ENCODE assay signal across 8 mouse cellular contexts in the genomic region with DNA sequence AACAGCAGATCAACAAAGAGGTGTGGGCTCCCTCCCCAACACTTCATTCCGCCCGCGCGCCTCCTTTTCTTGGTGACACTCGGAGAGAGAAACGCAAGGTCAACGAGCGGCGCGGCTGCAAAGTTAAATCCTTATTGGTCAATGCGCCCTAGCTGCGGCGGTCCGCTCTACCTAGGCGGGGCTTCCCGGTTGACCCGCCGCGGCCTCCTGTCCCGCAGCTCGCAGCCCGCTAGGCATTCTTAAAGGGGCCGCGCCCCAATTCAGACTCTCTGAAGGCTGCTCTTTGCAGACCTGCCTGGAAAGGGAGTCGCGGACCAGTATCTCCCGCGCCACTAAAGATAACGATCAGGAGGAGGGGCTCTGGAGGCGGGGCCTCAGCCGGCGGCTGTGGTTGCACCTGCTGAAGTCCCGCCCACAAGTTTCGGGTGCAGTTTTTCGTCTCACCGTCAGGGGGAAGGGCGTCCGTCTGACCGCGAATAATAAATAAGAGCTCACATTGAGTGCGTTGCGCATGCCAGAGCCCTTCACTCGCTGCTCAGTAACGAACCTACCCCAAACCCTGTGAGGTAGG. TPM values are rescaled to one million over a fixed set of nuclear protein-coding genes. Genes with fewer than 3 reads are reported as not detected.
DNase-seq lines count a peak whose midpoint lies in the region; ATAC-seq lines count a peak whose summit lies in the region.

No protein-coding gene starts in this region.

- WGBS in hindbrain, embryonic 12.5 days, result under 1% methylated on average over 44 of the region's 44 CpGs

- DNase-seq in NIH3T3 (ENCODE audit: low read depth), result peak; percentile 94
- DNase-seq in cerebellum, postnatal 10 days, result peak; percentile 97
- peak; percentile 92 to 94 for DNase-seq in frontal cortex, postnatal 10 days (ENCODE audit: low spot score in 2 of 2)
- DNase-seq in layer of hippocampus, postnatal 14 days (ENCODE audit: low spot score in 2 of 2), result peak; percentile 96 to 97
- peak; percentile 94 for DNase-seq in lung, postnatal 14 days
- peak; percentile 92 for DNase-seq in retina, adult 2 months (ENCODE audit: low read depth, low spot score)
- DNase-seq in thymus, postnatal 36 days, result peak; percentile 97 to 98

- H3K4me2 ChIP-seq in hindbrain, embryonic 12.5 days (replicated peaks), result peak overlapping the region; percentile 85

- ATAC-seq in hindbrain, embryonic 12.5 days (ENCODE audit: low FRiP score), result peak; percentile 94

- peaks cover 45% of the 10 kb centered on the region for H3K27me3 ChIP-seq in hindbrain, embryonic 12.5 days

- H3K9ac ChIP-seq in hindbrain, embryonic 12.5 days, result peak overlapping the region; percentile 44

- peak overlapping the region; percentile 65 for H3K4me3 ChIP-seq in hindbrain, embryonic 12.5 days

- peaks cover 22% of the 10 kb centered on the region for H3K4me1 ChIP-seq in hindbrain, embryonic 12.5 days

- H3K36me3 ChIP-seq in hindbrain, embryonic 12.5 days, result peaks cover 3% of the 10 kb centered on the region; the same call in 1 of the 2 replicates

- peak overlapping the region; percentile 77 for H3K27ac ChIP-seq in hindbrain, embryonic 12.5 days

- no peaks in the 10 kb centered on the region for H3K9me3 ChIP-seq in hindbrain, embryonic 12.5 days (replicated peaks)

RNA-seq across cellular contexts. Expression of a gene that starts 0.7 kb away (rescaled TPM):
- 18.7 and 22.5 TPM in 2 replicates for polyA plus RNA-seq in hindbrain, embryonic 12.5 days (2016; fragmentation: Nextera tagmentation; extraction: Ambion mirVana)
- 100 to 1,000 TPM; 338 to 358 TPM for total RNA-seq in layer of hippocampus, postnatal 14 days (2021)

RNA-seq across cellular contexts. Expression of a gene that starts 1.4 kb away (rescaled TPM):
- 2.7 and 3.8 TPM in 2 replicates for polyA plus RNA-seq in hindbrain, embryonic 12.5 days (2016; fragmentation: Nextera tagmentation; extraction: Ambion mirVana)
- 1 to 10 TPM in 1 of 2 experiments, under 1 TPM in 1; 0.79 to 1.6 TPM for total RNA-seq in layer of hippocampus, postnatal 14 days (2021)

RNA-seq across cellular contexts. Expression of a gene that starts 18.0 kb away (rescaled TPM):
- polyA plus RNA-seq in hindbrain, embryonic 12.5 days (2016; fragmentation: Nextera tagmentation; extraction: Ambion mirVana), result 3.2 and 3.7 TPM in 2 replicates
- total RNA-seq in layer of hippocampus, postnatal 14 days (2021), result 1 to 10 TPM; 1.4 to 2.9 TPM

RNA-seq across cellular contexts. Expression of a gene that starts 18.9 kb away (rescaled TPM):
- not detected in 2 replicates for polyA plus RNA-seq in hindbrain, embryonic 12.5 days (2016; fragmentation: Nextera tagmentation; extraction: Ambion mirVana)
- not detected for total RNA-seq in layer of hippocampus, postnatal 14 days (2021)

RNA-seq across cellular contexts. Expression of a gene that starts 27.3 kb away (rescaled TPM):
- 197 and 227 TPM in 2 replicates for polyA plus RNA-seq in hindbrain, embryonic 12.5 days (2016; fragmentation: Nextera tagmentation; extraction: Ambion mirVana)
- total RNA-seq in layer of hippocampus, postnatal 14 days (2021), result 100 to 1,000 TPM; 714 to 754 TPM

Comparison
In these comparisons a context has a peak if more than half of its experiments do, and no peak if none do; other contexts are left out.
1. Peak in every context shown above with its lines: DNase-seq, ATAC-seq, H3K4me3 ChIP-seq and H3K27ac ChIP-seq.